ENCODE assay signal across 9 mouse cellular contexts in genomic region chr7:31000505-31001020, GRCm38 (mm10). TPM values are rescaled to one million over a fixed set of nuclear protein-coding genes. Genes with fewer than 3 reads are reported as not detected.
A peak's percentile ranks its signal among the peaks of the same experiment; 100 is the strongest.
DNase-seq lines count a peak whose midpoint lies in the region; TF ChIP-seq lines count a peak whose summit lies in the region.
"Had no signal": no experiment of that assay in that cellular context is flagged by ENCODE, and none has a peak within 500 bp of the region (broad histone marks: within the 10 kb centered on the region; RNA-seq: fewer than 3 reads in every experiment).

No protein-coding gene starts in this region.

- TF ChIP-seq CTCF in layer of hippocampus, adult 2 months (conservative IDR thresholded peaks at IDR 0.05) = no peak

- DNase-seq in layer of hippocampus, adult 2 months (ENCODE audit: low spot score in 2 of 2) = peak; percentile 10 to 17
- no peak for DNase-seq in layer of hippocampus, adult 9-10 months (ENCODE audit: low spot score)
- DNase-seq in brain, adult 2 months (ENCODE audit: low read depth, low spot score) = peak; percentile 75
- peak; percentile 74 for DNase-seq in gastrocnemius, postnatal 25 days
- peak; percentile 57 for DNase-seq in kidney, adult 11 months
- peak; percentile 58 to 70 for DNase-seq in lung, adult 18-20 months
- DNase-seq in right cerebral cortex, adult 18-20 months = peak; percentile 24
- DNase-seq in urinary bladder, adult 2 months (ENCODE audit: low spot score) = peak; percentile 41

- H3K4me3 ChIP-seq in layer of hippocampus, adult 2 months = no peak overlapping the region
- H3K4me3 ChIP-seq: midbrain, embryonic 12.5 days had no signal

- H3K27ac ChIP-seq in layer of hippocampus, adult 2 months = peak overlapping the region; percentile 59; the same call in 1 of the 2 replicates
- H3K27ac ChIP-seq: midbrain, embryonic 12.5 days had no signal

RNA-seq across cellular contexts. Expression of gene Fam187b, which starts 27.0 kb away (rescaled TPM):
- total RNA-seq in layer of hippocampus, adult 2 months (2021) = not detected
- total RNA-seq in gastrocnemius, postnatal 25 days (2021) = not detected
- polyA plus RNA-seq in urinary bladder, adult 2 months (2012; rRNA removed) = 4.9 and 7.7 TPM in 2 replicates

RNA-seq across cellular contexts. Expression of gene Lsr, which starts 27.3 kb away (rescaled TPM):
- total RNA-seq in layer of hippocampus, adult 2 months (2021) = 1 to 10 TPM; 7.5 to 8.6 TPM
- 1 to 10 TPM in 1 of 2 experiments, under 1 TPM in 1; 0.69 to 1.1 TPM for total RNA-seq in gastrocnemius, postnatal 25 days (2021)
- polyA plus RNA-seq in urinary bladder, adult 2 months (2012; rRNA removed) = 38.0 and 38.9 TPM in 2 replicates

RNA-seq across cellular contexts. Expression of gene Fxyd5, which starts 41.7 kb away (rescaled TPM):
- total RNA-seq in layer of hippocampus, adult 2 months (2021) = 10 to 100 TPM; 17.3 to 26.9 TPM
- 10 to 100 TPM in 1 of 2 experiments, 1 to 10 TPM in 1; 9.5 to 13.6 TPM for total RNA-seq in gastrocnemius, postnatal 25 days (2021)
- 103 and 107 TPM in 2 replicates for polyA plus RNA-seq in urinary bladder, adult 2 months (2012; rRNA removed)

RNA-seq across cellular contexts. Expression of gene Usf2, which starts 44.0 kb away (rescaled TPM):
- total RNA-seq in layer of hippocampus, adult 2 months (2021) = 100 to 1,000 TPM; 134 to 137 TPM
- total RNA-seq in gastrocnemius, postnatal 25 days (2021) = 10 to 100 TPM; 69.6 to 85.0 TPM
- 109 and 118 TPM in 2 replicates for polyA plus RNA-seq in urinary bladder, adult 2 months (2012; rRNA removed)

RNA-seq across cellular contexts. Expression of gene Fxyd7, which starts 50.7 kb away (rescaled TPM):
- 100 to 1,000 TPM; 117 to 121 TPM for total RNA-seq in layer of hippocampus, adult 2 months (2021)
- 1 to 10 TPM; 1.9 to 2.1 TPM for total RNA-seq in gastrocnemius, postnatal 25 days (2021)
- 7.4 and 10.7 TPM in 2 replicates for polyA plus RNA-seq in urinary bladder, adult 2 months (2012; rRNA removed)
